Mouse (Mus musculus) right cerebral cortex, postnatal 25 days (tissue): ENCODE data around the gene Olfr156.
A peak's percentile ranks its signal among the peaks of the same experiment; 100 is the strongest.
"Not testable (repeated sequence)": the region's sequence is repeated elsewhere in the genome, so short reads cannot be mapped to it uniquely, and the experiment has no call there.

Experiments used
- DNase-seq: peaks from one replicate; pipeline ENCODE4 v3.0.0; 2022

Gene Olfr156

GRCm38 (mm10) chr4:43823845-43824337 is at the start of gene Olfr156:
Olfr156 (minus strand) TSS chr4:43823895.
- DNase-seq: no peak

GRCm38 (mm10) chr4:43869821-43870220 is 46.1 kb upstream of the Olfr156 start:
- no peak for DNase-seq

GRCm38 (mm10) chr4:43863298-43863697 is 39.6 kb upstream of the Olfr156 start:
- DNase-seq: no peak

GRCm38 (mm10) chr4:43860744-43861519 is 37.2 kb upstream of the Olfr156 start:
- DNase-seq: peak; percentile 58

GRCm38 (mm10) chr4:43859886-43860285 is 36.2 kb upstream of the Olfr156 start:
- DNase-seq: no peak

- DNase-seq: no peak
Measured at GRCm38 (mm10) chr4:43854101-43854500, 30.4 kb upstream of the Olfr156 start.

GRCm38 (mm10) chr4:43851265-43851664 is 27.6 kb upstream of the Olfr156 start, which contains the start of gene Olfr155:
Olfr155 (plus strand) TSS chr4:43851565.
- no peak for DNase-seq

- DNase-seq: no peak
Measured at GRCm38 (mm10) chr4:43840101-43840500, 16.4 kb upstream of the Olfr156 start, which contains the start of gene Olfr157. Olfr157 (minus strand) TSS chr4:43840201.

GRCm38 (mm10) chr4:43838326-43838725 is 14.6 kb upstream of the Olfr156 start:
- DNase-seq: no peak

GRCm38 (mm10) chr4:43834749-43835148 is 11.1 kb upstream of the Olfr156 start:
- no peak for DNase-seq

GRCm38 (mm10) chr4:43833752-43834151 is 10.1 kb upstream of the Olfr156 start:
- DNase-seq: no peak

GRCm38 (mm10) chr4:43832031-43832430 is 8.3 kb upstream of the Olfr156 start:
- no peak for DNase-seq

GRCm38 (mm10) chr4:43828806-43829205 is 5.1 kb upstream of the Olfr156 start:
- no peak for DNase-seq

GRCm38 (mm10) chr4:43822896-43823550 is 672 bp downstream of the Olfr156 start:
- no peak for DNase-seq

GRCm38 (mm10) chr4:43798936-43799335 is 24.8 kb downstream of the Olfr156 start:
- DNase-seq: no peak

- not testable (repeated sequence) for DNase-seq
Measured at GRCm38 (mm10) chr4:43795844-43796243, 27.9 kb downstream of the Olfr156 start.

GRCm38 (mm10) chr4:43795296-43795695 is 28.4 kb downstream of the Olfr156 start:
- DNase-seq: no peak

- no peak for DNase-seq
Measured at GRCm38 (mm10) chr4:43772304-43772703, 51.4 kb downstream of the Olfr156 start.

GRCm38 (mm10) chr4:43771626-43772025 is 52.1 kb downstream of the Olfr156 start:
- no peak for DNase-seq

GRCm38 (mm10) chr4:43770909-43771308 is 52.8 kb downstream of the Olfr156 start, which contains the start of gene Olfr159:
Olfr159 (minus strand) TSS chr4:43771009.
- no peak for DNase-seq
